ENCODE assay signal across 16 mouse cellular contexts in genomic region chr1:43520989-43521371, GRCm38 (mm10).
DNase-seq lines count a peak whose midpoint lies in the region; ATAC-seq and TF ChIP-seq lines count a peak whose summit lies in the region.
"Had no signal": no experiment of that assay in that cellular context is flagged by ENCODE, and none has a peak within 500 bp of the region (broad histone marks: within the 10 kb centered on the region; RNA-seq: fewer than 3 reads in every experiment).

No protein-coding gene starts in this region.

- H3K36me3 ChIP-seq in intestine, embryonic 16.5 days (ENCODE audit: control insufficient read depth, insufficient read depth, low read length) = no peaks in the 10 kb centered on the region
- H3K36me3 ChIP-seq in intestine, embryonic 15.5 days = no peaks in the 10 kb centered on the region
- no peaks in the 10 kb centered on the region for H3K36me3 ChIP-seq in liver, postnatal 0 days (replicated peaks; ENCODE audit: insufficient read depth, low read length)
- no peaks in the 10 kb centered on the region for H3K36me3 ChIP-seq in stomach, postnatal 0 days (ENCODE audit: control insufficient read depth, insufficient read depth, low read length)
- no peaks in the 10 kb centered on the region for H3K36me3 ChIP-seq in heart, embryonic 10.5 days
- H3K36me3 ChIP-seq: heart, embryonic 15.5 days; hindbrain, embryonic 15.5 days had no signal

- peak overlapping the region; percentile 53; the same call in 1 of the 2 replicates for H3K27ac ChIP-seq in intestine, embryonic 16.5 days (ENCODE audit: low read length)
- no peak overlapping the region for H3K27ac ChIP-seq in intestine, embryonic 15.5 days
- H3K27ac ChIP-seq in liver, postnatal 0 days (ENCODE audit: low read depth) = peak overlapping the region; percentile 40; the same call in 1 of the 2 replicates
- H3K27ac ChIP-seq in stomach, postnatal 0 days (replicated peaks) = peak overlapping the region; percentile 70
- no peak overlapping the region for H3K27ac ChIP-seq in heart, embryonic 10.5 days
- H3K27ac ChIP-seq: heart, embryonic 15.5 days; hindbrain, embryonic 15.5 days had no signal

- H3K4me3 ChIP-seq in intestine, embryonic 16.5 days (ENCODE audit: low read length) = no peak overlapping the region
- no peak overlapping the region for H3K4me3 ChIP-seq in intestine, embryonic 15.5 days (replicated peaks)
- H3K4me3 ChIP-seq in liver, postnatal 0 days (ENCODE audit: low read depth, low read length) = no peak overlapping the region
- H3K4me3 ChIP-seq in stomach, postnatal 0 days (ENCODE audit: low read depth, low read length) = no peak overlapping the region
- H3K4me3 ChIP-seq in heart, embryonic 10.5 days = no peak overlapping the region
- H3K4me3 ChIP-seq: heart, embryonic 15.5 days; hindbrain, embryonic 15.5 days; myocyte had no signal

- peak; percentile 15; the same call in 1 of the 2 replicates for TF ChIP-seq CTCF in liver, postnatal 0 days (IDR thresholded peaks at IDR 0.05; ENCODE audit: low read depth)
- no peak for TF ChIP-seq CTCF in stomach, postnatal 0 days (IDR thresholded peaks at IDR 0.05; ENCODE audit: low read depth)

- no peak overlapping the region for H3K4me2 ChIP-seq in intestine, embryonic 16.5 days (ENCODE audit: low read depth, low read length)
- H3K4me2 ChIP-seq in intestine, embryonic 15.5 days (replicated peaks) = no peak overlapping the region
- H3K4me2 ChIP-seq in liver, postnatal 0 days (ENCODE audit: low read depth, low read length) = no peak overlapping the region; the same call in 1 of the 2 replicates
- H3K4me2 ChIP-seq in stomach, postnatal 0 days (replicated peaks; ENCODE audit: low read depth) = no peak overlapping the region
- H3K4me2 ChIP-seq: heart, embryonic 15.5 days; hindbrain, embryonic 15.5 days had no signal

- 80% methylated on average over 3 of the region's 3 CpGs for WGBS in intestine, embryonic 16.5 days
- 79% methylated on average over 3 of the region's 3 CpGs for WGBS in intestine, embryonic 15.5 days
- 31% methylated on average over 3 of the region's 3 CpGs for WGBS in liver, postnatal 0 days (ENCODE audit: insufficient replicate concordance)
- 86% methylated on average over 3 of the region's 3 CpGs for WGBS in stomach, postnatal 0 days
- 73% methylated on average over 3 of the region's 3 CpGs for WGBS in heart, embryonic 10.5 days

- no peaks in the 10 kb centered on the region for H3K9me3 ChIP-seq in intestine, embryonic 16.5 days (ENCODE audit: control insufficient read depth, low read length)
- no peaks in the 10 kb centered on the region for H3K9me3 ChIP-seq in intestine, embryonic 15.5 days
- H3K9me3 ChIP-seq in liver, postnatal 0 days (ENCODE audit: low read length) = no peaks in the 10 kb centered on the region
- no peaks in the 10 kb centered on the region for H3K9me3 ChIP-seq in stomach, postnatal 0 days (ENCODE audit: control insufficient read depth, low read length)
- no peaks in the 10 kb centered on the region for H3K9me3 ChIP-seq in heart, embryonic 10.5 days
- H3K9me3 ChIP-seq: heart, embryonic 15.5 days; hindbrain, embryonic 15.5 days had no signal

- H3K9ac ChIP-seq in intestine, embryonic 16.5 days (ENCODE audit: low read depth, low read length) = no peak overlapping the region
- no peak overlapping the region for H3K9ac ChIP-seq in intestine, embryonic 15.5 days
- H3K9ac ChIP-seq in liver, postnatal 0 days (replicated peaks) = no peak overlapping the region
- no peak overlapping the region for H3K9ac ChIP-seq in stomach, postnatal 0 days (ENCODE audit: low read length)
- H3K9ac ChIP-seq: heart, embryonic 15.5 days; hindbrain, embryonic 15.5 days had no signal

- no peaks in the 10 kb centered on the region for H3K27me3 ChIP-seq in intestine, embryonic 16.5 days (replicated peaks; ENCODE audit: control insufficient read depth, insufficient read depth, low read length)
- H3K27me3 ChIP-seq in intestine, embryonic 15.5 days (replicated peaks) = no peaks in the 10 kb centered on the region
- H3K27me3 ChIP-seq in liver, postnatal 0 days (ENCODE audit: insufficient read depth, low read length) = no peaks in the 10 kb centered on the region
- no peaks in the 10 kb centered on the region for H3K27me3 ChIP-seq in stomach, postnatal 0 days (ENCODE audit: control insufficient read depth, insufficient read depth, low read length)
- H3K27me3 ChIP-seq in heart, embryonic 10.5 days (ENCODE audit: insufficient read depth, poor library complexity, severe bottlenecking) = no peaks in the 10 kb centered on the region
- H3K27me3 ChIP-seq: heart, embryonic 15.5 days; hindbrain, embryonic 15.5 days had no signal

- no peak for DNase-seq in liver, postnatal 0 days
- no peak for DNase-seq in stomach, postnatal 0 days (ENCODE audit: low spot score)
- no peak for DNase-seq in spleen, postnatal 10 days (ENCODE audit: low spot score in 2 of 2)
- no peak for DNase-seq in heart, embryonic 10.5 days (ENCODE audit: low spot score)
- DNase-seq in gastrocnemius, adult 8-10 months (ENCODE audit: low spot score in 2 of 2) = no peak
- DNase-seq: cerebellum, postnatal 14 days; gastrocnemius, postnatal 36 days; kidney, postnatal 10 days; layer of hippocampus, adult 9-11 months had no signal

- no peak for TF ChIP-seq EP300 in liver, postnatal 0 days (IDR thresholded peaks at IDR 0.05; ENCODE audit: low read depth)
- no peak for TF ChIP-seq EP300 in stomach, postnatal 0 days (optimal IDR thresholded peaks at IDR 0.05)

- peak; percentile 35 for ATAC-seq in intestine, embryonic 16.5 days
- ATAC-seq in intestine, embryonic 15.5 days = no peak
- peak; percentile 91 to 92 for ATAC-seq in hematopoietic stem cell, adult 5-6 weeks (replicated peaks in 1 of 2; ENCODE audit: insufficient read depth in 1 of 2, low FRiP score in 2 of 2, low TSS enrichment in 1 of 2, low read depth in 1 of 2, poor library complexity in 2 of 2, severe bottlenecking in 2 of 2)
- ATAC-seq in liver, postnatal 0 days = peak; percentile 82
- peak; percentile 71 for ATAC-seq in stomach, postnatal 0 days (ENCODE audit: low FRiP score, low TSS enrichment)
- ATAC-seq: forebrain, embryonic 16.5 days had no signal

- H3K4me1 ChIP-seq in intestine, embryonic 16.5 days (ENCODE audit: control insufficient read depth, insufficient read depth, low read length) = peaks cover 13% of the 10 kb centered on the region
- 0 out of 2 replicates have a peak, but pooled peaks cover 3% of the 10 kb centered on the region for H3K4me1 ChIP-seq in intestine, embryonic 15.5 days (replicated peaks)
- H3K4me1 ChIP-seq in liver, postnatal 0 days (ENCODE audit: insufficient read depth) = peaks cover 20% of the 10 kb centered on the region
- no peaks in the 10 kb centered on the region for H3K4me1 ChIP-seq in stomach, postnatal 0 days (replicated peaks; ENCODE audit: control insufficient read depth, insufficient read depth)
- H3K4me1 ChIP-seq in heart, embryonic 10.5 days = peaks cover 23% of the 10 kb centered on the region; the same call in 1 of the 2 replicates

Comparison
In these comparisons a context has a peak if more than half of its experiments do, and no peak if none do; other contexts are left out.
1. H3K27ac ChIP-seq: peak in intestine, embryonic 16.5 days (single experiment), liver, postnatal 0 days (single experiment) and stomach, postnatal 0 days (single experiment); none in intestine, embryonic 15.5 days (single experiment) and heart, embryonic 10.5 days (single experiment).